Mouse (Mus musculus) forelimb bud, embryonic 11.5 days (tissue): Measurements from ENCODE around the gene Prom2.

Experiments
- DNase-seq: peaks from one replicate; pipeline ENCODE4 v3.0.0-alpha.2; 2012; ENCODE audit warnings: low read depth, low spot score

Gene Prom2

GRCm38 (mm10) chr2:127523950-127524729 lies 17.1 kb downstream of the Prom2 start:
- no peak for DNase-seq

GRCm38 (mm10) chr2:127522006-127522441 lies 19.2 kb downstream of the Prom2 start, which contains the start of gene Kcnip3:
Kcnip3 (minus strand) TSS chr2:127522094.
- DNase-seq: no peak

- DNase-seq: no peak
These were observed 19.9 kb downstream of the Prom2 start for GRCm38 (mm10) chr2:127521172-127522005.

- DNase-seq: no peak
These were observed 21.1 kb downstream of the Prom2 start for GRCm38 (mm10) chr2:127520123-127520522.

GRCm38 (mm10) chr2:127519308-127519707 lies 22.0 kb downstream of the Prom2 start:
- no peak for DNase-seq

GRCm38 (mm10) chr2:127518831-127519230 lies 22.4 kb downstream of the Prom2 start:
- DNase-seq: no peak

- no peak for DNase-seq
These were observed 23.0 kb downstream of the Prom2 start for GRCm38 (mm10) chr2:127518273-127518672.

GRCm38 (mm10) chr2:127517081-127517480 lies 24.2 kb downstream of the Prom2 start:
- DNase-seq: no peak

GRCm38 (mm10) chr2:127514380-127515124 lies 26.7 kb downstream of the Prom2 start:
- DNase-seq: no peak

- DNase-seq: no peak
These were observed 28.0 kb downstream of the Prom2 start for GRCm38 (mm10) chr2:127513244-127513643.

- no peak for DNase-seq
These were observed 29.8 kb downstream of the Prom2 start for GRCm38 (mm10) chr2:127511426-127511825.

GRCm38 (mm10) chr2:127507967-127508660 lies 33.2 kb downstream of the Prom2 start:
- no peak for DNase-seq

GRCm38 (mm10) chr2:127507077-127507774 lies 34.0 kb downstream of the Prom2 start:
- peak; percentile 79 for DNase-seq

- DNase-seq: no peak
These were observed 35.1 kb downstream of the Prom2 start for GRCm38 (mm10) chr2:127506131-127506632.

GRCm38 (mm10) chr2:127505196-127505595 lies 36.1 kb downstream of the Prom2 start:
- DNase-seq: no peak

- no peak for DNase-seq
These were observed 37.3 kb downstream of the Prom2 start for GRCm38 (mm10) chr2:127503751-127504549.

- DNase-seq: peak; percentile 58
These were observed 40.2 kb downstream of the Prom2 start for GRCm38 (mm10) chr2:127501061-127501460.

GRCm38 (mm10) chr2:127498750-127499149 lies 42.5 kb downstream of the Prom2 start:
- no peak for DNase-seq

- DNase-seq: no peak
These were observed 44.9 kb downstream of the Prom2 start for GRCm38 (mm10) chr2:127496321-127496720.
